Comparison of ENCODE assay signal across 7 mouse cellular contexts in the genomic region with DNA sequence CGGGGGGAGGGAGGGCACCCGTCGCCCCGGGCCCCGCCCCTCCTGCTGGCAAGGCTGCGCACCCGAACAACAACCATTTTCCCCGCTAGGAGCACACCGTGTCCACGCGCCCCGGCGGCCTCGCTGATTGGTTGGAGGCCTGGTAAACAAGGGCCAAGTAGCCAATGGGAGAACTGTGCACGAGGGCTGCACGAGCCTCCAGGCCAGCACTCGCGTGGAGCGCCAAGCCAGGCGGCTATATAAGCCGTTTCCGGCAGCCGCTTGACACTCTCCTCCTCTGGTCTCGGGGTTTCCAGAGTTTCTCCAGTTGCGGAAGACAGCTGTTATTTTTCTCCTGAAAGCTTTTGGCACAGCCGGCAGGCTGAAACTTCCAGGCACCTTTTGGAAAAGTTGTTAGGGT. TPM values are rescaled to one million over a fixed set of nuclear protein-coding genes. Genes with fewer than 3 reads are reported as not detected.
DNase-seq lines count a peak whose midpoint lies in the region; ATAC-seq lines count a peak whose summit lies in the region.

A gene (plus strand): TSS at position 264 of the 400 bp plus-strand sequence.

- no peaks in the 10 kb centered on the region for H3K9me3 ChIP-seq in embryonic facial prominence, embryonic 12.5 days
- H3K9me3 ChIP-seq in limb, embryonic 11.5 days (ENCODE audit: control insufficient read depth, low read length) = no peaks in the 10 kb centered on the region
- H3K9me3 ChIP-seq in midbrain, embryonic 14.5 days (ENCODE audit: control insufficient read depth, low read length) = no peaks in the 10 kb centered on the region

- peaks cover 42% of the 10 kb centered on the region for H3K4me1 ChIP-seq in embryonic facial prominence, embryonic 12.5 days
- H3K4me1 ChIP-seq in limb, embryonic 11.5 days (ENCODE audit: control insufficient read depth, insufficient read depth, low read length) = peaks cover 14% of the 10 kb centered on the region; the same call in 1 of the 2 replicates
- peaks cover 40% of the 10 kb centered on the region for H3K4me1 ChIP-seq in midbrain, embryonic 14.5 days (ENCODE audit: control insufficient read depth, insufficient read depth, low read length)

- peak within 1 kb of the TSS; percentile 79 for H3K4me3 ChIP-seq in embryonic facial prominence, embryonic 12.5 days
- peak within 1 kb of the TSS; percentile 73 for H3K4me3 ChIP-seq in limb, embryonic 11.5 days (ENCODE audit: low read depth, low read length)
- peak within 1 kb of the TSS; percentile 72 for H3K4me3 ChIP-seq in midbrain, embryonic 14.5 days (replicated peaks; ENCODE audit: low read depth, low read length)

- no peaks in the 10 kb centered on the region for H3K27me3 ChIP-seq in embryonic facial prominence, embryonic 12.5 days
- H3K27me3 ChIP-seq in limb, embryonic 11.5 days (ENCODE audit: control insufficient read depth, insufficient read depth, low read length) = no peaks in the 10 kb centered on the region
- no peaks in the 10 kb centered on the region for H3K27me3 ChIP-seq in midbrain, embryonic 14.5 days (ENCODE audit: control insufficient read depth, insufficient read depth, low read length)

- ATAC-seq in embryonic facial prominence, embryonic 12.5 days (ENCODE audit: insufficient number of reproducible peaks, insufficient read depth, low FRiP score, low TSS enrichment) = peak; percentile 98
- peak; percentile 99 for ATAC-seq in limb, embryonic 11.5 days (ENCODE audit: insufficient number of reproducible peaks, low FRiP score, low TSS enrichment, low read depth)
- ATAC-seq in midbrain, embryonic 14.5 days (ENCODE audit: low FRiP score, low TSS enrichment) = peak; percentile 99

- peak within 1 kb of the TSS; percentile 81 for H3K9ac ChIP-seq in embryonic facial prominence, embryonic 12.5 days
- peak within 1 kb of the TSS; percentile 82 for H3K9ac ChIP-seq in limb, embryonic 11.5 days (ENCODE audit: low read length)
- peak within 1 kb of the TSS; percentile 59 for H3K9ac ChIP-seq in midbrain, embryonic 14.5 days (replicated peaks; ENCODE audit: low read length)

- DNase-seq in adrenal gland, postnatal 25 days = peak; percentile 100
- peak; percentile 100 for DNase-seq in heart, adult 11 months
- peak; percentile 100 for DNase-seq in kidney, adult 18-20 months
- peak; percentile 100 for DNase-seq in limb, embryonic 11.5 days (ENCODE audit: low spot score)
- DNase-seq in midbrain, embryonic 14.5 days = peak; percentile 99
- DNase-seq in spleen, adult 18-20 months = peak; percentile 98 to 99

- peak within 1 kb of the TSS; percentile 79 for H3K4me2 ChIP-seq in embryonic facial prominence, embryonic 12.5 days (replicated peaks)
- H3K4me2 ChIP-seq in limb, embryonic 11.5 days (ENCODE audit: low read depth, severe bottlenecking) = peak within 1 kb of the TSS; percentile 75
- peak within 1 kb of the TSS; percentile 76 for H3K4me2 ChIP-seq in midbrain, embryonic 14.5 days (ENCODE audit: low read length)

- under 1% methylated on average over 26 of the region's 26 CpGs for WGBS in embryonic facial prominence, embryonic 12.5 days
- WGBS in limb, embryonic 11.5 days = under 1% methylated on average over 26 of the region's 26 CpGs
- 1% methylated on average over 26 of the region's 26 CpGs for WGBS in midbrain, embryonic 14.5 days

- peaks cover 21% of the 10 kb centered on the region for H3K36me3 ChIP-seq in embryonic facial prominence, embryonic 12.5 days
- H3K36me3 ChIP-seq in limb, embryonic 11.5 days (ENCODE audit: control insufficient read depth, insufficient read depth, low read length) = peaks cover 8% of the 10 kb centered on the region
- H3K36me3 ChIP-seq in midbrain, embryonic 14.5 days (ENCODE audit: control insufficient read depth, insufficient read depth, low read length) = peaks cover 22% of the 10 kb centered on the region

- peak within 1 kb of the TSS; percentile 91 for H3K27ac ChIP-seq in embryonic facial prominence, embryonic 12.5 days
- H3K27ac ChIP-seq in limb, embryonic 11.5 days (replicated peaks; ENCODE audit: low read depth, low read length) = peak within 1 kb of the TSS; percentile 73
- peak within 1 kb of the TSS; percentile 63 for H3K27ac ChIP-seq in midbrain, embryonic 14.5 days (replicated peaks; ENCODE audit: low read depth, low read length)

RNA-seq across cellular contexts. Expression of the gene that starts here (rescaled TPM):
- total RNA-seq in adrenal gland, postnatal 25 days (2021) = 421 and 586 TPM in 2 replicates
- 75.8 and 80.8 TPM in 2 replicates for polyA plus RNA-seq in embryonic facial prominence, embryonic 12.5 days (2016; fragmentation: Nextera tagmentation; extraction: Ambion mirVana)
- polyA plus RNA-seq in limb, embryonic 11.5 days (2014; fragmentation: Nextera tagmentation; extraction: Ambion mirVana) = 54.4 and 57.9 TPM in 2 replicates
- 45.0 and 60.1 TPM in 2 replicates for polyA plus RNA-seq in midbrain, embryonic 14.5 days (2014; fragmentation: Nextera tagmentation; extraction: Ambion mirVana)

Comparison
In these comparisons a context has a peak if more than half of its experiments do, and no peak if none do; other contexts are left out.
1. Peak in every context shown above with its lines: DNase-seq, ATAC-seq, H3K4me3 ChIP-seq and H3K27ac ChIP-seq.